Mouse (Mus musculus) CH12.LX (cell line): ENCODE data around the gene D230025D16Rik. TPM values are rescaled to one million over a fixed set of nuclear protein-coding genes. Genes with fewer than 3 reads are reported as not detected.
A peak's percentile ranks its signal among the peaks of the same experiment; 100 is the strongest.

Source experiments
- DNase-seq: peaks from one replicate; pipeline ENCODE4 v3.0.0-alpha.2; 2013; ENCODE audit errors: extremely low read depth
- H3K27ac ChIP-seq: 2 replicates; pipeline ENCODE4 v1.5.1; 2012; ENCODE audit warnings: low read depth, mild to moderate bottlenecking, control low read depth, moderate library complexity; ENCODE audit not compliant: insufficient read depth
- H3K27me3 ChIP-seq: replicated peaks from 2 replicates; pipeline ENCODE3; 2012; ENCODE audit warnings: inconsistent platforms
- H3K36me3 ChIP-seq, 2 experiments: replicated peaks in 1 of 2; 2 replicates each; pipeline versions ENCODE3 to v1.6.1; 2012; ENCODE audit warnings: inconsistent platforms in 1 of 2, low read length in 1 of 2, mild to moderate bottlenecking in 1 of 2, mixed read lengths in 1 of 2, moderate library complexity in 1 of 2; ENCODE audit not compliant: control insufficient read depth in 1 of 2, insufficient read depth in 1 of 2
- H3K4me1 ChIP-seq, 2 experiments: 2 replicates each; pipeline ENCODE4 v1.6.1; 2012; ENCODE audit warnings: inconsistent platforms in 1 of 2, moderate library complexity in 1 of 2; ENCODE audit not compliant: insufficient read depth in 2 of 2, control insufficient read depth in 1 of 2
- H3K4me2 ChIP-seq: 2 replicates; pipeline ENCODE4 v1.6.1; 2012; ENCODE audit warnings: low read depth, mild to moderate bottlenecking, control low read depth; ENCODE audit not compliant: poor library complexity, insufficient read depth, severe bottlenecking
- H3K4me3 ChIP-seq, 3 experiments: fragments of 150-350 bp in 1 of 3; sonication (generic) in 1 of 3; replicated peaks in 1 of 3; 2 replicates each; pipeline versions ENCODE3 to v1.5.1; 2011 to 2012; ENCODE audit warnings: low read depth in 2 of 3, low read length in 2 of 3, mild to moderate bottlenecking in 2 of 3, moderate library complexity in 2 of 3, control low read depth in 1 of 3, improper control_type of control experiment in 1 of 3, inconsistent platforms in 1 of 3, mixed read lengths in 1 of 3; ENCODE audit not compliant: poor library complexity in 1 of 3
- H3K79me2 ChIP-seq: replicated peaks from 2 replicates; pipeline ENCODE4 v1.6.1; 2012; ENCODE audit warnings: mild to moderate bottlenecking, moderate library complexity; ENCODE audit not compliant: control insufficient read depth, poor library complexity, insufficient read depth, severe bottlenecking; ENCODE audit errors: extremely low read depth
- H3K9ac ChIP-seq: 2 replicates; pipeline ENCODE4 v1.6.1; 2012; ENCODE audit warnings: low read depth, mild to moderate bottlenecking, control low read depth, moderate library complexity; ENCODE audit not compliant: insufficient read depth
- H3K9me3 ChIP-seq: replicated peaks from 2 replicates; pipeline ENCODE3; 2012; ENCODE audit warnings: low read length, inconsistent platforms, mixed read lengths
- CHD2 ChIP-seq: IDR thresholded peaks from 2 replicates; pipeline ENCODE4 v1.6.1; 2011; ENCODE audit warnings: low read length, improper control_type of control experiment
- CTCF ChIP-seq, 2 experiments: IDR thresholded peaks in 1 of 2; conservative IDR thresholded peaks in 1 of 2; 2 replicates each; pipeline ENCODE4 v1.5.1; 2011 to 2012; ENCODE audit warnings: low read depth in 2 of 2, low read length in 2 of 2, improper control_type of control experiment in 1 of 2, inconsistent platforms in 1 of 2, mild to moderate bottlenecking in 1 of 2, moderate library complexity in 1 of 2
- E2F4 ChIP-seq: IDR thresholded peaks from 2 replicates; pipeline ENCODE4 v1.6.1; 2011; ENCODE audit warnings: low read depth, low read length, improper control_type of control experiment; ENCODE audit not compliant: insufficient replicate concordance
- EP300 ChIP-seq: IDR thresholded peaks from 2 replicates; pipeline ENCODE4 v1.6.1; 2011; ENCODE audit warnings: low read length, improper control_type of control experiment
- ETS1 ChIP-seq: conservative IDR thresholded peaks from 2 replicates; pipeline ENCODE4 v1.6.1; 2012; ENCODE audit warnings: low read depth, mild to moderate bottlenecking, inconsistent platforms, low read length, improper control_type of control experiment, moderate library complexity
- GABPA ChIP-seq: IDR thresholded peaks from 2 replicates; pipeline ENCODE4 v1.6.1; 2012; ENCODE audit warnings: low read depth, low read length, improper control_type of control experiment, inconsistent platforms; ENCODE audit not compliant: insufficient replicate concordance
- IRF4 ChIP-seq: IDR thresholded peaks from 2 replicates; pipeline ENCODE4 v1.6.1; 2014; ENCODE audit warnings: low read depth, mild to moderate bottlenecking, inconsistent platforms, low read length, improper control_type of control experiment
- KAT2A ChIP-seq: IDR thresholded peaks from 2 replicates; pipeline ENCODE4 v1.6.1; 2012; ENCODE audit warnings: low read length, improper control_type of control experiment, inconsistent platforms; ENCODE audit not compliant: insufficient replicate concordance
- MAX ChIP-seq: IDR thresholded peaks from 2 replicates; pipeline ENCODE4 v1.6.1; 2011; ENCODE audit warnings: low read length, improper control_type of control experiment
- MYC ChIP-seq: IDR thresholded peaks from 2 replicates; pipeline ENCODE4 v1.6.1; 2011; ENCODE audit warnings: low read depth, mild to moderate bottlenecking, improper control_type of control experiment, low read length
- PAX5 ChIP-seq: IDR thresholded peaks from 2 replicates; pipeline ENCODE4 v1.6.1; 2012; ENCODE audit warnings: low read length, inconsistent platforms, mixed read lengths
- POLR2AphosphoS2 ChIP-seq: IDR thresholded peaks from 2 replicates; pipeline ENCODE4 v1.6.1; 2011; ENCODE audit warnings: low read depth, low read length, improper control_type of control experiment
- SIN3A ChIP-seq: IDR thresholded peaks from 2 replicates; pipeline ENCODE4 v1.6.1; 2012; ENCODE audit warnings: low read length, improper control_type of control experiment, inconsistent platforms
- SMC3 ChIP-seq: IDR thresholded peaks from 2 replicates; pipeline ENCODE4 v1.6.1; 2011; ENCODE audit warnings: low read depth, low read length, improper control_type of control experiment
- UBTF ChIP-seq: IDR thresholded peaks from 2 replicates; pipeline ENCODE4 v1.6.1; 2012; ENCODE audit warnings: low read depth, mild to moderate bottlenecking, inconsistent platforms, low read length, improper control_type of control experiment, moderate library complexity
- USF1 ChIP-seq: IDR thresholded peaks from 2 replicates; pipeline ENCODE4 v1.6.1; 2014; ENCODE audit warnings: low read depth, mild to moderate bottlenecking, inconsistent platforms, low read length, improper control_type of control experiment
- USF2 ChIP-seq: conservative IDR thresholded peaks from 2 replicates; pipeline ENCODE4 v1.6.1; 2011; ENCODE audit warnings: low read depth, low read length, improper control_type of control experiment
- ZC3H11A ChIP-seq: IDR thresholded peaks from 2 replicates; pipeline ENCODE4 v1.6.1; 2012; ENCODE audit warnings: low read depth, mild to moderate bottlenecking, inconsistent platforms, low read length, improper control_type of control experiment
- ZMIZ1 ChIP-seq: IDR thresholded peaks from 2 replicates; pipeline ENCODE4 v1.6.1; 2012; ENCODE audit warnings: low read depth, mild to moderate bottlenecking, inconsistent platforms, low read length, improper control_type of control experiment
- dilution Hi-C: fragments of 300-500 bp; cut with MboI; formaldehyde crosslinking; loops from 2 replicates; pipeline ENCODE4 v1.14.3; 2020; ENCODE audit warnings: low sequenced_read_pairs; ENCODE audit not compliant: extremely low pct_unique_long_range_greater_than_20kb, extremely low pct_ligation_motif_present
- in situ Hi-C: fragments of 300-500 bp; cut with MboI; formaldehyde crosslinking; loops from 3 replicates; pipeline ENCODE4 v1.14.3; 2019; ENCODE audit warnings: low sequenced_read_pairs, low pct_ligation_motif_present, low pct_unique_long_range_greater_than_20kb, mixed read lengths
- polyA plus RNA-seq: library from polyadenylated mRNA; unstranded; fragments of >175 nt; gene quantifications from 2 replicates; pipeline ENCODE4 v1.2.1, GENCODE M21; 2012; ENCODE audit warnings: low read depth; ENCODE audit not compliant: insufficient read length
- total RNA-seq, 2 experiments: library from RNA; depleted of rRNA; stranded (reverse); fragments of 300-350 nt in 1 of 2; fragments of >200 nt in 1 of 2; gene quantifications; 2 replicates each; pipeline ENCODE4 v1.2.3; 2012 to 2014

Gene D230025D16Rik
- total and polyA plus RNA-seq, 3 experiments, result 10.7 to 21.5 (median 14.0) TPM

- Histone ChIP-seq H3K9ac (no peak overlapping the region), H3K4me3 (no peak overlapping the region), H3K9me3 (no peaks in the 10 kb centered on the region), H3K27ac (no peak overlapping the region), H3K4me2 (no peak overlapping the region), H3K36me3 (peaks cover 13 to 65% of the 10 kb centered on the region in 2 experiments), H3K27me3 (no peaks in the 10 kb centered on the region), H3K4me1 (no peaks in the 10 kb centered on the region), H3K79me2 (no peaks in the 10 kb centered on the region)
- no peak for DNase-seq
- no peak for TF ChIP-seq ETS1
- no peak for TF ChIP-seq USF1
- TF ChIP-seq SMC3, result no peak
- TF ChIP-seq IRF4, result no peak
- TF ChIP-seq GABPA, result no peak
- no peak for TF ChIP-seq MYC
- no peak for TF ChIP-seq UBTF
- TF ChIP-seq SIN3A, result no peak
- TF ChIP-seq POLR2AphosphoS2, result no peak
- TF ChIP-seq USF2, result no peak
- TF ChIP-seq ZC3H11A, result no peak
- no peak for TF ChIP-seq EP300
- no peak for TF ChIP-seq CHD2
- no peak for TF ChIP-seq ZMIZ1
- no peak for TF ChIP-seq PAX5
- no peak for TF ChIP-seq KAT2A
- no peak for TF ChIP-seq MAX
- TF ChIP-seq E2F4, result no peak
- dilution Hi-C loops (no loop called here), in situ Hi-C loops (no loop called here)
Observed at GRCm38 (mm10) chr8:105209153-105210110, 15.5 kb upstream of the D230025D16Rik start.

- Histone ChIP-seq H3K36me3 (peaks cover 9 to 57% of the 10 kb centered on the region in 2 experiments), H3K4me1 (no peaks in the 10 kb centered on the region), H3K9ac (no peak overlapping the region), H3K79me2 (no peaks in the 10 kb centered on the region)
- dilution Hi-C loops, result no loop called here
- TF ChIP-seq PAX5, result no peak
- TF ChIP-seq CTCF (conservative IDR thresholded peaks at IDR 0.05 in 1 of 2, IDR thresholded peaks at IDR 0.05 in 1 of 2; ENCODE audit: low read depth in 2 of 2, low read length in 2 of 2), result peak in 1 of 2 experiments; percentile 44; a peak in 2 of 4 replicates
- no peak for TF ChIP-seq CHD2
- TF ChIP-seq, all 38 proteins: peak for 1
- DNase-seq, result no peak
- H3K9me3 ChIP-seq, result no peaks in the 10 kb centered on the region
- no peak overlapping the region for H3K4me2 ChIP-seq
- H3K27ac ChIP-seq, result no peak overlapping the region
- in situ Hi-C loops, result no loop called here
- no peak overlapping the region for H3K4me3 ChIP-seq
- no peaks in the 10 kb centered on the region for H3K27me3 ChIP-seq
Observed at GRCm38 (mm10) chr8:105214104-105214503, 10.8 kb upstream of the D230025D16Rik start.
